ENCODE assay signal across 8 mouse cellular contexts in the genomic region with DNA sequence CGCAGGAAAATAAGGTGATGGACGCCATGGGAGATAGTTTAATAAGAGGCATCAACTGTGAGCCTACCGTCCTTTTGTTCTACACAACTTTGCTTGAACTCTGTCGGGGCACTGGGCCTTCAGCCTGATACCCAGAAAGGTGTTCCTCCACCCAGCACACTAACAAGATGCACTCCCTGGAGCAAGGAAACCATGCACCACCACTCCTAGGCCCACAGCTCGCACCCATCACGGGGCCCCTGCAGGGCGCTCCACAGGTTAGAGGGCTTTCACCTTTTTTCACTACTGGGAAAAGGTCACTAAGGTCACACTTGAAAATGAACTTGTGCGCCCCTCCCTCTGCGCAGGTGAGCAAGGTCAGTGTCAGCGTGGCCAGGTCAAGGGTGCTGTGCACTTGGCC. TPM values are rescaled to one million over a fixed set of nuclear protein-coding genes. Genes with fewer than 3 reads are reported as not detected.
DNase-seq lines count a peak whose midpoint lies in the region; ATAC-seq lines count a peak whose summit lies in the region.

No protein-coding gene starts in this region.

- no peaks in the 10 kb centered on the region for H3K27me3 ChIP-seq in heart, embryonic 11.5 days (ENCODE audit: control insufficient read depth, insufficient read depth, low read length)
- H3K27me3 ChIP-seq in intestine, embryonic 14.5 days (replicated peaks; ENCODE audit: control insufficient read depth, insufficient read depth, low read length) = no peaks in the 10 kb centered on the region
- no peaks in the 10 kb centered on the region for H3K27me3 ChIP-seq in midbrain, embryonic 14.5 days (ENCODE audit: control insufficient read depth, insufficient read depth, low read length)

- DNase-seq in heart, adult 8-10 months (ENCODE audit: low spot score) = no peak
- DNase-seq in intestine, embryonic 14.5 days (ENCODE audit: low spot score) = no peak
- no peak for DNase-seq in midbrain, embryonic 14.5 days
- DNase-seq in right cerebral cortex, postnatal 36 days (ENCODE audit: low spot score in 2 of 2) = no peak
- no peak for DNase-seq in natural killer cell, adult 2 months (ENCODE audit: low spot score in 2 of 2)

- H3K27ac ChIP-seq in heart, embryonic 11.5 days (ENCODE audit: low read depth, low read length) = peak overlapping the region; percentile 78
- H3K27ac ChIP-seq in intestine, embryonic 14.5 days (ENCODE audit: low read depth) = peak overlapping the region; percentile 52; the same call in 1 of the 2 replicates
- peak overlapping the region; percentile 76; the same call in 1 of the 2 replicates for H3K27ac ChIP-seq in midbrain, embryonic 14.5 days (replicated peaks; ENCODE audit: low read depth, low read length)

- peaks cover 21% of the 10 kb centered on the region for H3K36me3 ChIP-seq in heart, embryonic 11.5 days (ENCODE audit: control insufficient read depth, insufficient read depth, low read length)
- peaks cover 69% of the 10 kb centered on the region for H3K36me3 ChIP-seq in intestine, embryonic 14.5 days (ENCODE audit: control insufficient read depth, insufficient read depth, low read length)
- H3K36me3 ChIP-seq in midbrain, embryonic 14.5 days (ENCODE audit: control insufficient read depth, insufficient read depth, low read length) = peaks cover 46% of the 10 kb centered on the region

- no peaks in the 10 kb centered on the region for H3K9me3 ChIP-seq in heart, embryonic 11.5 days (replicated peaks; ENCODE audit: control insufficient read depth, low read length)
- no peaks in the 10 kb centered on the region for H3K9me3 ChIP-seq in intestine, embryonic 14.5 days (ENCODE audit: control insufficient read depth, low read length)
- no peaks in the 10 kb centered on the region for H3K9me3 ChIP-seq in midbrain, embryonic 14.5 days (ENCODE audit: control insufficient read depth, low read length)

- H3K9ac ChIP-seq in heart, embryonic 11.5 days (ENCODE audit: low read depth, low read length) = peak overlapping the region; percentile 88
- H3K9ac ChIP-seq in intestine, embryonic 14.5 days (ENCODE audit: low read length) = peak overlapping the region; percentile 90
- peak overlapping the region; percentile 82 for H3K9ac ChIP-seq in midbrain, embryonic 14.5 days (replicated peaks; ENCODE audit: low read length)

- H3K4me3 ChIP-seq in heart, embryonic 11.5 days (ENCODE audit: low read depth, low read length) = peak overlapping the region; percentile 77
- peak overlapping the region; percentile 85 for H3K4me3 ChIP-seq in intestine, embryonic 14.5 days (ENCODE audit: low read depth, low read length)
- peak overlapping the region; percentile 82 for H3K4me3 ChIP-seq in midbrain, embryonic 14.5 days (replicated peaks; ENCODE audit: low read depth, low read length)

- H3K4me2 ChIP-seq in heart, embryonic 11.5 days = peak overlapping the region; percentile 99
- H3K4me2 ChIP-seq in intestine, embryonic 14.5 days (ENCODE audit: low read length) = peak overlapping the region; percentile 99
- H3K4me2 ChIP-seq in midbrain, embryonic 14.5 days (ENCODE audit: low read length) = peak overlapping the region; percentile 86

- H3K4me1 ChIP-seq in heart, embryonic 11.5 days (ENCODE audit: control insufficient read depth, insufficient read depth, low read length) = peaks cover 5% of the 10 kb centered on the region
- H3K4me1 ChIP-seq in intestine, embryonic 14.5 days (replicated peaks; ENCODE audit: control insufficient read depth, insufficient read depth, low read length) = peaks cover 6% of the 10 kb centered on the region; the same call in 1 of the 2 replicates
- peaks cover 8% of the 10 kb centered on the region for H3K4me1 ChIP-seq in midbrain, embryonic 14.5 days (ENCODE audit: control insufficient read depth, insufficient read depth, low read length)

- 34% methylated on average over 10 of the region's 10 CpGs for WGBS in heart, embryonic 11.5 days (ENCODE audit: insufficient replicate concordance)
- WGBS in intestine, embryonic 14.5 days = 32% methylated on average over 10 of the region's 10 CpGs
- WGBS in midbrain, embryonic 14.5 days = 42% methylated on average over 10 of the region's 10 CpGs

- peak; percentile 23 for ATAC-seq in heart, embryonic 11.5 days (replicated peaks; ENCODE audit: insufficient number of reproducible peaks, low FRiP score, low TSS enrichment)
- peak; percentile 35 for ATAC-seq in CD4-positive, CD25-positive, alpha-beta regulatory T cell, adult 4 months
- ATAC-seq in erythroblast, adult 5-6 weeks (replicated peaks; ENCODE audit: low FRiP score, poor library complexity, severe bottlenecking) = peak; percentile 12
- peak; percentile 42 for ATAC-seq in intestine, embryonic 14.5 days (replicated peaks; ENCODE audit: low FRiP score, low TSS enrichment, low read depth)
- ATAC-seq in midbrain, embryonic 14.5 days (ENCODE audit: low FRiP score, low TSS enrichment) = peak; percentile 16

RNA-seq across cellular contexts. Expression of gene Atp5e, which starts 0.5 kb away (rescaled TPM):
- 953 and 1,053 TPM in 2 replicates for polyA plus RNA-seq in heart, embryonic 11.5 days (2014; fragmentation: Nextera tagmentation; extraction: Ambion mirVana)
- 1,000 to 10,000 TPM; 1,537 to 1,974 (median 1,684) TPM for total RNA-seq in heart, adult 8-10 months (2022)
- 100 to 1,000 TPM; 552 to 670 TPM for polyA plus RNA-seq in CD4-positive, CD25-positive, alpha-beta regulatory T cell, adult 4 months (2017; shearing (Covaris generic))
- total RNA-seq in erythroblast, adult 5-6 weeks (2015; ENCODE audit: low replicate concordance) = 128 and 133 TPM in 2 replicates
- total RNA-seq in erythroblast, adult 5-6 weeks (2017; ENCODE audit: low replicate concordance) = 99.0 and 117 TPM in 2 replicates
- 891 and 949 TPM in 2 replicates for polyA plus RNA-seq in intestine, embryonic 14.5 days (2014; fragmentation: Nextera tagmentation; extraction: Ambion mirVana)
- 771 and 1,008 TPM in 2 replicates for polyA plus RNA-seq in midbrain, embryonic 14.5 days (2014; fragmentation: Nextera tagmentation; extraction: Ambion mirVana)

RNA-seq across cellular contexts. Expression of gene Prelid3b, which starts 9.5 kb away (rescaled TPM):
- polyA plus RNA-seq in heart, embryonic 11.5 days (2014; fragmentation: Nextera tagmentation; extraction: Ambion mirVana) = 140 and 165 TPM in 2 replicates
- 10 to 100 TPM; 49.9 to 68.8 (median 58.7) TPM for total RNA-seq in heart, adult 8-10 months (2022)
- 10 to 100 TPM; 69.8 to 85.8 TPM for polyA plus RNA-seq in CD4-positive, CD25-positive, alpha-beta regulatory T cell, adult 4 months (2017; shearing (Covaris generic))
- total RNA-seq in erythroblast, adult 5-6 weeks (2015; ENCODE audit: low replicate concordance) = 30.3 and 40.0 TPM in 2 replicates
- total RNA-seq in erythroblast, adult 5-6 weeks (2017; ENCODE audit: low replicate concordance) = 44.6 and 48.1 TPM in 2 replicates
- polyA plus RNA-seq in intestine, embryonic 14.5 days (2014; fragmentation: Nextera tagmentation; extraction: Ambion mirVana) = 114 and 120 TPM in 2 replicates
- polyA plus RNA-seq in midbrain, embryonic 14.5 days (2014; fragmentation: Nextera tagmentation; extraction: Ambion mirVana) = 98.4 and 110 TPM in 2 replicates

RNA-seq across cellular contexts. Expression of gene Tubb1, which starts 12.9 kb away (rescaled TPM):
- 11.0 and 14.6 TPM in 2 replicates for polyA plus RNA-seq in heart, embryonic 11.5 days (2014; fragmentation: Nextera tagmentation; extraction: Ambion mirVana)
- total RNA-seq in heart, adult 8-10 months (2022) = 10 to 100 TPM in 1 of 4 experiments, 1 to 10 TPM in 3; 4.1 to 10.8 (median 6.5) TPM
- not detected for polyA plus RNA-seq in CD4-positive, CD25-positive, alpha-beta regulatory T cell, adult 4 months (2017; shearing (Covaris generic))
- not detected in 2 replicates for total RNA-seq in erythroblast, adult 5-6 weeks (2015; ENCODE audit: low replicate concordance)
- total RNA-seq in erythroblast, adult 5-6 weeks (2017; ENCODE audit: low replicate concordance) = 1.1 TPM in 2 replicates
- polyA plus RNA-seq in intestine, embryonic 14.5 days (2014; fragmentation: Nextera tagmentation; extraction: Ambion mirVana) = 1.9 and 2.6 TPM in 2 replicates
- 0.45 and 0.46 TPM in 2 replicates for polyA plus RNA-seq in midbrain, embryonic 14.5 days (2014; fragmentation: Nextera tagmentation; extraction: Ambion mirVana)

RNA-seq across cellular contexts. Expression of gene Ctsz, which starts 24.5 kb away (rescaled TPM):
- 110 and 117 TPM in 2 replicates for polyA plus RNA-seq in heart, embryonic 11.5 days (2014; fragmentation: Nextera tagmentation; extraction: Ambion mirVana)
- 10 to 100 TPM; 23.2 to 31.4 (median 25.9) TPM for total RNA-seq in heart, adult 8-10 months (2022)
- 100 to 1,000 TPM in 1 of 2 experiments, 10 to 100 TPM in 1; 91.9 to 125 TPM for polyA plus RNA-seq in CD4-positive, CD25-positive, alpha-beta regulatory T cell, adult 4 months (2017; shearing (Covaris generic))
- 16.7 and 43.5 TPM in 2 replicates for total RNA-seq in erythroblast, adult 5-6 weeks (2015; ENCODE audit: low replicate concordance)
- 51.3 and 55.3 TPM in 2 replicates for total RNA-seq in erythroblast, adult 5-6 weeks (2017; ENCODE audit: low replicate concordance)
- polyA plus RNA-seq in intestine, embryonic 14.5 days (2014; fragmentation: Nextera tagmentation; extraction: Ambion mirVana) = 191 and 207 TPM in 2 replicates
- 46.9 and 73.8 TPM in 2 replicates for polyA plus RNA-seq in midbrain, embryonic 14.5 days (2014; fragmentation: Nextera tagmentation; extraction: Ambion mirVana)

RNA-seq across cellular contexts. Expression of gene Nelfcd, which starts 47.8 kb away (rescaled TPM):
- polyA plus RNA-seq in heart, embryonic 11.5 days (2014; fragmentation: Nextera tagmentation; extraction: Ambion mirVana) = 99.5 and 101 TPM in 2 replicates
- total RNA-seq in heart, adult 8-10 months (2022) = 10 to 100 TPM; 27.3 to 28.7 (median 28.4) TPM
- polyA plus RNA-seq in CD4-positive, CD25-positive, alpha-beta regulatory T cell, adult 4 months (2017; shearing (Covaris generic)) = 100 to 1,000 TPM in 1 of 2 experiments, 10 to 100 TPM in 1; 53.4 to 105 TPM
- total RNA-seq in erythroblast, adult 5-6 weeks (2015; ENCODE audit: low replicate concordance) = 6.9 and 17.3 TPM in 2 replicates
- total RNA-seq in erythroblast, adult 5-6 weeks (2017; ENCODE audit: low replicate concordance) = 24.7 and 26.9 TPM in 2 replicates
- 108 and 121 TPM in 2 replicates for polyA plus RNA-seq in intestine, embryonic 14.5 days (2014; fragmentation: Nextera tagmentation; extraction: Ambion mirVana)
- polyA plus RNA-seq in midbrain, embryonic 14.5 days (2014; fragmentation: Nextera tagmentation; extraction: Ambion mirVana) = 107 and 121 TPM in 2 replicates
